Mouse (Mus musculus) hindbrain, embryonic 10.5 days (tissue): Measurements from ENCODE around the gene A630095N17Rik. TPM values are rescaled to one million over a fixed set of nuclear protein-coding genes. Genes with fewer than 3 reads are reported as not detected.
"Not testable (repeated sequence)": the region's sequence is repeated elsewhere in the genome, so short reads cannot be mapped to it uniquely, and the experiment has no call there.

Source experiments
- DNase-seq: peaks from one replicate; pipeline ENCODE4 v3.0.0-alpha.2; 2017; ENCODE audit warnings: low spot score
- H3K27ac ChIP-seq: fragments of 300-500 bp; sonication (generic); 2 replicates; pipeline ENCODE4 v1.5.1; 2016; ENCODE audit warnings: mild to moderate bottlenecking, moderate library complexity
- H3K27me3 ChIP-seq: fragments of 300-500 bp; sonication (generic); 2 replicates; pipeline ENCODE4 v1.6.1; 2016; ENCODE audit warnings: mild to moderate bottlenecking; ENCODE audit not compliant: poor library complexity, insufficient read depth, severe bottlenecking
- H3K36me3 ChIP-seq: fragments of 300-500 bp; sonication (generic); 2 replicates; pipeline ENCODE4 v1.6.1; 2016; ENCODE audit warnings: mild to moderate bottlenecking, moderate library complexity
- H3K4me1 ChIP-seq: fragments of 300-500 bp; sonication (generic); replicated peaks from 2 replicates; pipeline ENCODE4 v1.6.1; 2016; ENCODE audit warnings: mild to moderate bottlenecking
- H3K4me3 ChIP-seq: fragments of 300-500 bp; sonication (generic); 2 replicates; pipeline ENCODE4 v1.5.1; 2016; ENCODE audit warnings: mild to moderate bottlenecking, moderate library complexity
- H3K9me3 ChIP-seq: fragments of 300-500 bp; sonication (generic); 2 replicates; pipeline ENCODE4 v1.6.1; 2016; ENCODE audit warnings: mild to moderate bottlenecking, moderate library complexity
- WGBS: fragments of 180-500 bp; shearing (Covaris S2); methylation state at CpG from one replicate; pipeline ENCODE4 v1.1.7; 2016; 5-methylcytosine and 5-hydroxymethylcytosine counted together
- polyA plus RNA-seq: library from polyadenylated mRNA; unstranded; fragments of >200 nt; fragmentation: Nextera tagmentation; extraction: Ambion mirVana; gene quantifications from 2 replicates; pipeline ENCODE4 v1.2.1, GENCODE M21; 2016

The A630095N17Rik gene
- polyA plus RNA-seq, 1 experiment from 2014 or later = not detected

DNA sequence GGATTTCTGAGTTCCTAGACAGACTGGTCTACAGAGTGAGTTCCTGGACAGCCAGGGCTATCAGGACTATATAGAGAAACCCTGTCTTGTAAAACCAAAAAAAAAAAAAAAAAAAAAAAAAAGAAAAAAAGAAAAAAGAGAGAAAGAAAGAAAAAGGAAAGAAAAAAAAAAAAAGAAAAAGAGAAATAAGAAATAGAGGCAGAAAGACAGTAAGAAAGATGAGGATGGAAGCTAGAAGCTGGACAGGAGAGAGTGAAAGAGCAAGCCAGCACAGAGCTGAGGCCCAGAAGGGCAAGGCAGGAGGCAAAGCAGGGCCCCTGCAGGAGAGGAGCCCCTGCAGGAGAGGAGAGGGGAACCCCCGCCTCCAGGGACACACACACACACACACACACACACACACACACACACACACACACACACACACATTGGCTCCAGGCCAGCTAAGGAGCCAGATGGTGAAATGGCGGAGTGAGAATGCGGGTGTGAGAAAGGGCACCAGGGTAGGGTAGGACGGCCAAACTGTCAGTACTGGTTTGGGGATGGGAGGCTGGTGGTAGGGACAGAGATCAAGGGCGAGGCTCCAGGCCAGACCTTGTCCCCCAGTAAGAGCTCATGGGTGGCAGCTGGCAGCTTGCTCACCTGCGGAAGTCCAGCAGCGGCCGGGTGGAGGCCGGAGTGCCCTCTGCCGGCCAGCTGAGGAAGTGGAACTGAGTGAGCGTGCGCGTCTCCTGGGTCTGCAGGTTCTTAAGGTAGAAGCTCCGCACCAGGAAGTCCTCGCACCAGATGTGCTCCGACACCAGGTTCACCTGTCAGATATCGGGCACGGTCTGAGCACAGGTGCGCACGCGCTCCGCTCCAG lies 19.4 kb upstream of the A630095N17Rik start:
- 5% methylated on average over 22 of the region's 22 CpGs for WGBS

DNA sequence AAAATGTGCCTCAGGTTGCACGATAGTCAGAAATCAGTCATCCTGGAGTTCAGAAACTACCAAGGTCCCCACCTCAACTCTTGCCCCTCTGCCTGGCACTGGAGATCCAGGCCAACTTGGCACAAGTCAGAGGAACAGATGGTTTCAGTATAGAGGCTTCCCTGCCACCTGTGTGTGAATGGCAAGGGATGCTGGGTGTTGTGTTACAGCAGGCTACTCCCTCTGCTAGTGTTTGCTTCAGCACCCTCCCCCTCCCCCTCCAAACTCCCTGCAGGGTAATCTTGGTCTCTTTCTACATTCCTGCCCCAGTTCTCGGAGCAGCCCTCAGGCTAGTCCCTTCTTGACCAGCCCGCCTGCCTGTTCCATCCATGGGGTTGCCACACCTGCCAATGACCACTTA lies 18.6 kb upstream of the A630095N17Rik start:
- Histone ChIP-seq H3K27me3 (peaks cover 16% of the 10 kb centered on the region), H3K4me3 (no peak overlapping the region), H3K4me1 (peaks cover 41% of the 10 kb centered on the region), H3K27ac (no peak overlapping the region), H3K9me3 (no peaks in the 10 kb centered on the region), H3K36me3 (no peaks in the 10 kb centered on the region)
- 59% methylated on average over 3 of the region's 3 CpGs for WGBS
- no peak for DNase-seq

More for the DNA sequence above, 19.4 kb upstream of the A630095N17Rik start:
- DNase-seq = peak; percentile 74
- H3K4me1 ChIP-seq = peaks cover 40% of the 10 kb centered on the region
- H3K27ac ChIP-seq = peak overlapping the region; percentile 53; the same call in 1 of the 2 replicates
- no peaks in the 10 kb centered on the region for H3K9me3 ChIP-seq
- H3K27me3 ChIP-seq = peaks cover 16% of the 10 kb centered on the region
- peak overlapping the region; percentile 38 for H3K4me3 ChIP-seq
- no peaks in the 10 kb centered on the region for H3K36me3 ChIP-seq

DNA sequence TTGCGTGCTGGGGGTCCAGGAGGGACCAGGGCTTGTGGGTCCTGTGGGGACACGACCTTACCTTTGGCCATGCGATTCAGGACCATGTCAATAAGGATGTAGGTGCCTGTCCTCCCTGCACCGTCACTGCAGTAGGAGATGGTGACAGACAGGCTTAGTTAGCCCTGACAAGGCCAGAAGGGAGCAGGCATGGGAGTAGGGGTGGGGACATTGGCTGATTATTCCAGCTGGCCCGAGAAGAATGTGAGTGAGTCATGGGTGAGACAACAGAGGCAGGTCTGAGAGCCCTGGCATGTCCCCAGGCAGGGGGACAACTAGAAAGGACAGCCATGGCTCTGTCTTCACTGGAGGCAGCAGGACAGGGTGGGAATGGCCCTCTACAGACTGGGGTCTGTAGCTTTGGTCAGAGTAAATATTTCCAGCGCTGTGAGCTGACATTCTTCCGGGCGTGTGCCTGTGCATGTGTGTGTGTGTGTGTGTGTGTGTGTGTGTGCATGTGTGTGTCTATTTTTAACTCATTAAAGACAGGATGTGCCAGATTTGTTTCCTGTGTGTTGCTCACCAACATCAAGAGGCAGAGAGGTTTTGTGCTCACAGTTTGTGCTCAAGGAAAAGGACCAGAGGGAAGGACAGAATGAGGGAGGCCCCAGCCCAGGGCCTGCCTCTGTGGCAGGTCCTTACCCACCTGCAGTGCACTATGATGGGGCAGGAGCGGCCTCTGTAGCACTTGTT lies 16.3 kb upstream of the A630095N17Rik start:
- DNase-seq = no peak
- Histone ChIP-seq H3K9me3 (no peaks in the 10 kb centered on the region), H3K36me3 (peaks cover 12% of the 10 kb centered on the region), H3K4me1 (peaks cover 42% of the 10 kb centered on the region), H3K4me3 (no peak overlapping the region), H3K27me3 (peaks cover 14% of the 10 kb centered on the region), H3K27ac (peak overlapping the region; percentile 67)
- 60% methylated on average over 9 of the region's 9 CpGs for WGBS

DNA sequence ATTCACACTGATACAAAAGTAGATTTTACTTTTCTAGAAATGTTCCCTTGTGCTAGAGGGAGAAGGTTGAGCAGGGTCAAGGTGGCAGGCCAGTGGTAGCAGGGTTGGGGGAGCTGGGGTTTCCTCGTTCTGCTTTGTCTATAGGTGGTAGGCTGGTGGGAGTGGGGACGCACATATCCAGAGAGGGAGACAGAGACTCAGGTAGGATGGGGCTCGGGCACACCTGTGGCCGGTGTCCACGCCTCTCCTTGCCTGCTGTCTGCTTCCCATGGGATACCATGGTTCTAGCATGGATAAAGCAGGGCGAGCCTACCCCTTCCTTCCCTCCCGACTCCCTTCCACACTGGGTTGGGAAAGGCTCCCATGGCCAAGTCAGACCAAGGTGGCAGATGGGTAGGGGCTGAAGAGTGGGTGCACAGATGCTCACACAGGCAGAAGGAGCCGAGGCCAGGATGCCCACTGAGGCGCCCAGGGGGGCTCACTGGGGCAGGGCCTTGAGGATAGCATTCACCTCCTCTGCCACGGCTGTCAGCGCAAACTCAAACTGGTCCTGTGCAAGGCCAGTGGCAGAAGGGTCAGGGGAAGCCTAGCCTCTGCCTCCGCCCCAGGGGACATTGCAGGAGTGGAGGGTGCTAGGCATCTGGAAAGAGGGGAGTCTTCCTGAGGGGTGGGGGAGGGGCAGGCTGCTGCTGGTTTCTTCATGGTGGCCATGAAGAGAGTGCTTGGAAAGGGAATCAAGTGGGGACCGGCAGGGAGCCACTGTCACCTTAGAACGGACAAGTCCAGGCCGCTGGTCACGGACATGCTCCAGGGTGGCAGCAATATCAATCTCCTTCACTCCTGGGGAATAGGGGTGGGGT lies 15.4 kb upstream of the A630095N17Rik start:
- no peak for DNase-seq
- H3K9me3 ChIP-seq = no peaks in the 10 kb centered on the region
- peaks cover 4% of the 10 kb centered on the region for H3K27me3 ChIP-seq
- peaks cover 13% of the 10 kb centered on the region for H3K36me3 ChIP-seq
- H3K4me3 ChIP-seq = no peak overlapping the region
- H3K4me1 ChIP-seq = peaks cover 42% of the 10 kb centered on the region
- WGBS = 81% methylated on average over 16 of the region's 16 CpGs
- H3K27ac ChIP-seq = peak overlapping the region; percentile 62

DNA sequence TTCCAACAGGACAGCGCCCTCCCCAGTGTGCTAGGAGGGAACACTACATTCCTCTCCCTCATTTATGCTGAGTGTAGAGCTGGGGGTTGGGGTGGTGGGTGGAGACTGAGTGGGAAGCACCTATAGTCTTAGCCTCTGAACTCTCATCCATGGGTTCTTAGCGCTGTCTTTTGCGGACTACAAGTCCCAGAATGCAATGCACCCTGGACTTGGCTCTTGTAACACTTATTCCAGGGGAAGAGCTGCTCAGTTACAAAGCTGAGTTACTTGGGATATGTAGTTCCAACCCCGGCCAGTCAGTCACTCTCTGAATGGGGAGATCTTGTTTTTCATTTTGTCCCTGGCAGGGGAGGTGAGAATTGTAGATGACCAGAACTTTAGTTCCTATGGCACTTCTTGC lies 12.9 kb upstream of the A630095N17Rik start:
- Histone ChIP-seq H3K27me3 (no peaks in the 10 kb centered on the region), H3K4me1 (peaks cover 29% of the 10 kb centered on the region), H3K27ac (no peak overlapping the region), H3K9me3 (no peaks in the 10 kb centered on the region), H3K36me3 (peaks cover 27% of the 10 kb centered on the region), H3K4me3 (no peak overlapping the region)
- DNase-seq = no peak
- 15% methylated on average over 4 of the region's 4 CpGs for whole genome bisulfite sequencing

DNA sequence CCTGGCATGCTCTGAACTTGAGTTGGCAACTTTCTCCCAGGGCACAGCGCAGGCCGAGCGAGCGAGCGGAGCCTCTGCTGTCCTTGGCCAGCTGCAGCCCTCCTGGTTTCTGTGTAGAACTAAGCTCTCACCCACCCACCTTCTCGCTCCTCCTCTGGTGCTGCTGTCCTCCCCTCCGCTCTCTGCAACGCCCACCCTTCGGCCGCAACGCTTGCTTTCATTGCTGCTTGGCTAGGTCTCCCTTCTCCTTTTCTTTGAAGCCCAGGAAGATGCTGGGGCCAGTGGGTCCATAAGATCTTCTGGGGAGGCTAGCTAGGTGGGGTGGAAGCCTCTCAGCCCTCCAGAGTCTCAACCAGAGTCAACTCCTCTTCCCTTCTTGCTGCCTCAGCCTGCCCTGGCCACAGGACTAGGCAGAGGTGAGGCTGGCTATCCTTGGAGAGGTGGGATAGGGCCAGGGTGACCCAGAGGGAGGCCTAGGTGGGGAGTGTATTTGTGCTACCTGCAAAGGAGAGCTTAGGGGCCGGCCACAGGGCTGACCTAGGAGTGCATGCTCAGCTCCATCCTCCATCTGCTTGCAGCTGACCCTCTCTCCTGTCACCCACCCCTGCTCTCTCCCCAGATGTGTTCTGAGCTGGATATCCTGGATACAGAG lies 12.4 kb upstream of the A630095N17Rik start:
- DNase-seq = no peak
- H3K27me3 ChIP-seq = no peaks in the 10 kb centered on the region
- peaks cover 29% of the 10 kb centered on the region for H3K4me1 ChIP-seq
- peaks cover 32% of the 10 kb centered on the region for H3K36me3 ChIP-seq
- no peak overlapping the region for H3K4me3 ChIP-seq
- 82% methylated on average over 12 of the region's 12 CpGs for WGBS
- H3K9me3 ChIP-seq = no peaks in the 10 kb centered on the region
- H3K27ac ChIP-seq = no peak overlapping the region

DNA sequence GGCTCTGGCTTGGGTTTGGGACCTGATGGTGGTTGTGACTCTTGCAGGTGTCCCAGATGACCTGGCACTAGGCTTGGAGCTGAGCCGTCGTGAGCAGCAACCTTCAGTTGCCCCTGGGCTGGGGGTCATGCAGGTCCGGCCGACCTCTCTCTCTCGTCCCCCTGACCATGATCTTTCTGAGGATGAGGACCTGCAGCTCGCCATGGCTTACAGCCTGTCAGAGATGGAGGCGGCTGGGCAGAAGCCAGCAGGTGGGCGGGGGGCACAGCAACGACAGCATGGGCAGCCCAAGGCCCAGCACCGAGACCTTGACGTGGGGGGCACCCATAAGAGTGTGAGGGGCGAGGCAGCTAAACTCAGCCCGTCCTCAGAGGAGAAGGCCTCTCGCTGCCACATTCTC lies 11.5 kb upstream of the A630095N17Rik start:
- no peak for DNase-seq

DNA sequence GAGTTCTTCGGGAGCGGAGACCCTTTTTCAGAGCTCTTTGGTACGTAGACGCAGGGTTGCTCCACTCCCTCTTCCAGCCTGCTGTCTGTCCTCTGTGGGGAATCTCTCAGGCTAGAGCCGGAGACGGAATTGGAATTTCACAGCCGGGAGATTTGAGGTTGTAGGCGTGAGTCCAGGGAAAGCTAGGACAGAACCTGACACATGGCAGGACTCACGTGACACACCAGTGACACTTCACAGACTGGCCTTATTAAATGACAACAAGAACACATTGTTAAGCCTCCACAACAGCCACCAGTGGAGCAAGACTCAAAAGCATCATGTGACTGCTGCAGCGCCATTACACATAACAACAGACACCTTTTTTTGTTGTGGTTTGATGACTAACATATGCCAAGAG lies 7.7 kb upstream of the A630095N17Rik start:
- Histone ChIP-seq H3K9me3 (no peaks in the 10 kb centered on the region), H3K27me3 (peaks cover 8% of the 10 kb centered on the region; the same call in 1 of the 2 replicates), H3K27ac (no peak overlapping the region), H3K36me3 (peaks cover 34% of the 10 kb centered on the region), H3K4me1 (peaks cover 31% of the 10 kb centered on the region), H3K4me3 (no peak overlapping the region)
- WGBS = 89% methylated on average over 10 of the region's 10 CpGs
- DNase-seq = no peak

More for the DNA sequence above, 11.5 kb upstream of the A630095N17Rik start:
- WGBS = 90% methylated on average over 14 of the region's 14 CpGs
- H3K9me3 ChIP-seq = no peaks in the 10 kb centered on the region
- no peak overlapping the region for H3K4me3 ChIP-seq
- H3K27me3 ChIP-seq = no peaks in the 10 kb centered on the region
- no peak overlapping the region for H3K27ac ChIP-seq
- H3K36me3 ChIP-seq = peaks cover 34% of the 10 kb centered on the region
- peaks cover 27% of the 10 kb centered on the region for H3K4me1 ChIP-seq

DNA sequence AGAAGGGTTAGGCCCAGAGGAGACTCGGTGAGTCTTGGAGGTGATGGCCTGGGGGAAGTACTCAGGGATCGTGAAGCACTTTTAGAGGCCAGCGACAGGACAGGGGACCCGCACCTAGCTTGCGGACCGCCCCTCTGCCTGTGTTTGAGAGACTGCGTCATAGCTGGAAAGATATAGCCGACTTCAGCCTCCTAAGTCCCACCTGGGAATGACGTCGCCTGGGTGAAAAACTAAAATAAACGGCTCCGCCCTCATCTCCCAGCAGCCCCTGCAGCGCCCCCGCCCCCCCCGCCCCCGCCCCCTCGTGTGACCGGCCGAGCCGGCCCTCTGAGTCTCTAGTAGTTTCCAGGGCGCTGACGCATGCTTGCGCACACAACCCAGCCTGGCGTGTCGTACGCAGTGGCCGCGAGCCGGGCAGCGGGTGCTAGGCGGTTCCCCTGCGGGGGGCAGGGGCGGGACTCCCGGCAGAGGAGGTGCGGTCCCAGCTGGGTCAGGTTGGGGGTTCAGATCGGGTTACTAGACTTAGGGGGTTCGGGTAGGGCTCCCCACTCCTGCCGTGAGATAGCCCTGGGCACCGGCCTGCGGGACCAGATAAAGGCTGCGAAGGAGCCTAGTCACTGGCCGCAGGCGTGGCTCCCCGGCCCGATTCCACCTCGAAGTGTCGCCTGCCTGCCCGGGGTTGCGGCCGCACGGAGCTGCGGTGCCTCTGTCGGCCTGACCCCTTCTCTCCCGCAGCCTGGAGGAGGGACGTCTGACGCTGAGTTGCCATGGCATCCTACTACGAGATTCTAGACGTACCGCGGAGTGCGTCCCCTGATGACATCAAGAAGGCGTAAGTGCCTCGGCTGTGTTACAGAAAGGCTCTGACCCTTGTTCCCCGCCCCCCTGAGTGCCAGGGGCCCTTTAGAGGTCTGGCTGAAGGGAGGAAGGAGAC lies 4.5 kb upstream of the A630095N17Rik start, which contains the start of gene Dnajb2:
TSS of gene Dnajb2 (plus strand) at position 290 of the 934 bp plus-strand sequence.
- Histone ChIP-seq H3K36me3 (peaks cover 14% of the 10 kb centered on the region), H3K4me3 (peak within 1 kb of the TSS; percentile 77), H3K27me3 (peaks cover 12% of the 10 kb centered on the region; the same call in 1 of the 2 replicates), H3K9me3 (no peaks in the 10 kb centered on the region), H3K27ac (peak within 1 kb of the TSS; percentile 94), H3K4me1 (peaks cover 31% of the 10 kb centered on the region)
- 1% methylated on average over 64 of the region's 64 CpGs for WGBS
- peak; percentile 85 for DNase-seq

DNA sequence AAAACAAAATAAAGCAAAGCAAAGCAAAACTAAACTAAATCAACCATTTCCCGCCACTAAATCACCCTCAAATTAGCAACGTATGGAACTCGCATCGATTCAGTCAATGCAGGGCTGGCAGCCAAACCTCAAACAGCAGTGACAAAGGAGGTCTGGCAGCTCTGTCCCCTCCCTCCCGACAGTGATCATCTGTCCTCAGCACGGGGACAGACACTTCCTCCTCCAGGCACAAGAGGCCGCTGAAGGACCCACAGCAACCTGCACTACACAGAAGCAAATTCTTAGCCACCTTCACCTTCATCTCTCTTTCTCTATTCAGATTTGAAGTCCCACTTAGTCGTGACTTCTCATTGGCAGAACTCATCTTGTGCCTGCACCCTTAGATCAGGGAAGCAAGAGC lies 2.7 kb upstream of the A630095N17Rik start:
- WGBS = 1% methylated on average over 8 of the region's 8 CpGs
- peak; percentile 58 for DNase-seq

DNA sequence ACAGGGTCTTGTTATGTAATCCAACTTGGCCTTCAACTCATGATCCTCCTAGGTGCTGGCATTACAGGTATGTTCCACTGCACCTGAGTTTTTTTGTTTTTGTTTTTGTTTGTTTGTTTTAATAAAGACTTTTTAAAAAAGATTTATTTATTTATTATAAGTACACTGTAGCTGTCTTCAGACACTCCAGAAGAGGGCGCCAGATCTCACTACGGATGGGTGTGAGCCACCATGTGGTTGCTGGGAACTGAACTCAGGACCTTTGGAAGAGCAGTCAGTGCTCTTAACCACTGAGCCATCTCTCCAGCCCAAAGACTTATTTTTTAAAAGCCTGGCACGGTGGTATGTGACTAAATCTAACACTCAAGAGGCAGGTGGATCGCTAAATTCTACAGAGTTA lies 587 bp upstream of the A630095N17Rik start:
- DNase-seq, H3K9me3 ChIP-seq, H3K4me3 ChIP-seq, H3K36me3 ChIP-seq, H3K27ac ChIP-seq: not testable (repeated sequence)
- H3K27me3 ChIP-seq = peaks cover 12% of the 10 kb centered on the region
- peaks cover 30% of the 10 kb centered on the region for H3K4me1 ChIP-seq
- WGBS = 71% methylated on average over 4 of the region's 4 CpGs

More for the DNA sequence above, 2.7 kb upstream of the A630095N17Rik start:
- H3K36me3 ChIP-seq = peaks cover 5% of the 10 kb centered on the region; the same call in 1 of the 2 replicates
- H3K4me3 ChIP-seq = no peak overlapping the region
- peaks cover 12% of the 10 kb centered on the region; the same call in 1 of the 2 replicates for H3K27me3 ChIP-seq
- H3K4me1 ChIP-seq = peaks cover 31% of the 10 kb centered on the region
- no peaks in the 10 kb centered on the region for H3K9me3 ChIP-seq
- H3K27ac ChIP-seq = no peak overlapping the region
